Mouse (Mus musculus) spleen, adult 2 months (tissue): ENCODE data around the gene Itpr1.

Experiments used
- CTCF ChIP-seq: fragments of 200-500 bp; IDR thresholded peaks from 2 replicates; pipeline ENCODE4 v1.5.1; 2011; ENCODE audit warnings: mild to moderate bottlenecking, inconsistent platforms; ENCODE audit not compliant: insufficient read depth, insufficient read length, insufficient replicate concordance; ENCODE audit errors: extremely low read depth
- POLR2A ChIP-seq: fragments of 200-500 bp; IDR thresholded peaks from 2 replicates; pipeline ENCODE4 v1.6.1; 2011; ENCODE audit warnings: low read depth, low read length, inconsistent platforms

DNA sequence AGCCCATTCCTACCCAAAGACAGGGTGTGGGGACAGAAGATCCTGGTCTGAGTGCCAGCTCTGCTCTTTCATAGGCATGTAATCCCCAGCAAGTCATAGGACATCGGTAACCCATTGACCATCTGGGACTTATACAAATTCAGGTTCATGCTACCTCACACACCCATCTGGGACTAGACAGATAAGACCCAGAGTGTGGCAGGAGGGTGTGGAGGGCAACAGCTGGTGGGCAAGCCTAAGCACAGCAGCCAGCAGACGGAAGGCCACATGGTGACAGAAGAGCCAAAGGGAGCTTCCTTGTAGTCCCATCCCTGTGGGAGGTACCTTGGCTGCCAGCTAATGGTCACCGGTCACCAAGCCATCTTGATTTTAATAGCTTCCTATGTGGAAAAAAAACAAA lies 316.3 kb downstream of the Itpr1 start:
- TF ChIP-seq POLR2A (no peak), CTCF (no peak)
